Mouse (Mus musculus) testis, postnatal 14 days (tissue): ENCODE data around the gene Dio3.

Experiments
- DNase-seq: peaks from one replicate; pipeline ENCODE4 v3.0.0; 2021; ENCODE audit warnings: low spot score

Dio3 gene

GRCm38 (mm10) chr12:110278853-110279252 is at the start of gene Dio3:
Gene Dio3 (plus strand): TSS chr12:110279068.
- DNase-seq = peak; percentile 15

DNA sequence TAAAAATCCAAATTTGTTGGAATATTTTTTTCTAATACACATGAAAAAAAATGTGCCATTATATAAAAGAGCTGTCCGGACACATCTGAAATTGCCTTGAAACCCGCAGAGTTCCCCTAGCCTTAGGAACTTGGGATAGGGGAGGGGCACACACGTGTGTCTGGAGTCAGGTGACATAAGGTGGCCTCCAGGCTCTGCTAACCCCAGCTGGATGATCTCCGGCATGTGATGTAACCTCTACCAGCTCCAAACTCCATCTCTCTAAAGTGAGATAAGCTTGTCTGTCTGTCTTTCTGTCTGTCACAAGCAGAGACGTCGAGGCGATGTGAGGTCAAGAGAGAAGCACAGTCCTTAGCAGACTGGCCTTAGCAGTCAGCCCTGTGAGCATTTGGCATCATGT is 48.6 kb upstream of the Dio3 start:
- no peak for DNase-seq

GRCm38 (mm10) chr12:110230767-110231166 is 48.1 kb upstream of the Dio3 start:
- DNase-seq = no peak

- no peak for DNase-seq
Observed at GRCm38 (mm10) chr12:110231709-110232600, 46.9 kb upstream of the Dio3 start.

DNA sequence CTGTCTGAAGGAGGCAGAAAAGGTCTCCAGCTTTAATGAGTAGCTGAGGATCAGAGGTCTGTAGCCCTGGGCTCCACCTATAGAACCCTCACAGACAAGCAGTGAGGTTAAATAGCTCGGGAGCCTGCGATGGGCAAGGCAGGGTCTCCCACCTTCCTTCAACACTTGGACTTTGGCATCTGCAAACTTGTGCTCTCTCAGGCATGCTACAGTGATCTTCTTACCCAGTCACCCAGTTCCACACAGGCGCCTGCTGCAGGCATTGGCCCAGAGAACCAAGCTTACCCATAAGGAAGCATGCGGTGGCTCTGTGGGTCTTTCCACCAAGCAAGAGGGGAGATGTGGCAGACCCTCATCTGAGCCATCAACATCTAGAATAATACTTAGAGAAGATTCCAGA is 43.0 kb upstream of the Dio3 start:
- no peak for DNase-seq

GRCm38 (mm10) chr12:110237046-110237445 is 41.8 kb upstream of the Dio3 start:
- DNase-seq = no peak

- peak; percentile 32 for DNase-seq
Observed at GRCm38 (mm10) chr12:110239358-110239757, 39.5 kb upstream of the Dio3 start.

GRCm38 (mm10) chr12:110244581-110244980 is 34.3 kb upstream of the Dio3 start:
- DNase-seq = no peak

DNA sequence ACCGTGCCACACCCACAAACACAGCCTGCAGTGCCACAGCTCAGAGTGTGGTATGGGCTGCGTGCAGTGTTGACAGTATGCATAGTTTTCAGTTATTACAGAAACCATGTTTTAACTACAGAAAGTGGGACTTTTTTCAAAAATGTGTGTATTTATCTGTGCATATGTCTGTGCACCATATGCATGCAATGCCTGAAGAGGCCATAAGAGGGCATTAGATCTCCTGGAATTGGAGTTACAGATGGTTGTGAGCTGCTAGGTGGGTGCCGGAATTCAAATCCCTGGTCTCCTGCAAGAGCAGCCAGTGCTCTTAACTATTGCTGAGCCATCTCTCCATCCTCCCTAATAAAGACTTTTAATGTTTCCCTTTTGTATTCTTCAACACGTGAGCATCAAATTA is 33.4 kb upstream of the Dio3 start:
- no peak for DNase-seq

DNA sequence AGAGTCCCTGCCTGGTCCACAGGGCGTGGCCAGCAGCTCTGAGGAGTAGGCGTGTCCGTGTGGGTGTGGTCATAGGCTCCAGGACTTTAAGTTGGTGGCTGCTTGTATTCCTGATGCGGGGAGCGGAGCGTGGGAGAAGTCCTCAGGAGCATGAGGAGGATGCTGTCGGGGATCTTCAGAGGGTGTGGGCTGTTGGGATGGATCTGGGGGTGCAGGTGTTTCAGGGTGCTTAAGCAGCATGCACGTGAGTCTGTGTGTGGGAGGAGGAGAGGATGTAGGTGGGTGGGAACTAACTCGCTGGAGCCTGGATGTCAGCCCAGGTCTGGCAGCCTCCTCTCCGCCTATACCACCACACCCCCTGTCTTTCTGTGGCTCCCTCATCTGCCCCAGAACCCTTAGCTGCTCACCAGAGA is 26.7 kb upstream of the Dio3 start:
- no peak for DNase-seq

DNA sequence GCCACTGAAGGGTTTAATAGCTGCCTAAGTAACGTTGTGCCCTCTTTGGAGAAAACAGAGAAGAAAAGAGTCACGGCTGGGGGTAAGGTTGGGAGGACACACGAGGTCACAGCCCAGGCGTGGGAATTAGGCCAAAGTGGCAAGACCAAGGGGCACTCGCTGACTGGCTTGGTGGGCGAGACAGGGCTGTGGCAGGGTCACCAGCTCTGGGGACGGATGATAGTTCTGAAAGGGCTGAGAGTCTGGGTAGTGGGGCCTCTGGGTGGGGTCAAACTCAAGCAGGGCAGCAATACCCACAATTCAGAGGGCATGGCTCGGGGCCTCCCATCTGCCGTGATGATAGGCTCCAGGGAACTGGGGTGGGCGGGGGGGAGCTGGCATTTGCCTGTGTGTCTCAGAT is 23.1 kb upstream of the Dio3 start:
- no peak for DNase-seq

- no peak for DNase-seq
Observed at GRCm38 (mm10) chr12:110256478-110257220, 22.2 kb upstream of the Dio3 start.

- DNase-seq = no peak
Observed at GRCm38 (mm10) chr12:110268226-110268625, 10.6 kb upstream of the Dio3 start.

DNA sequence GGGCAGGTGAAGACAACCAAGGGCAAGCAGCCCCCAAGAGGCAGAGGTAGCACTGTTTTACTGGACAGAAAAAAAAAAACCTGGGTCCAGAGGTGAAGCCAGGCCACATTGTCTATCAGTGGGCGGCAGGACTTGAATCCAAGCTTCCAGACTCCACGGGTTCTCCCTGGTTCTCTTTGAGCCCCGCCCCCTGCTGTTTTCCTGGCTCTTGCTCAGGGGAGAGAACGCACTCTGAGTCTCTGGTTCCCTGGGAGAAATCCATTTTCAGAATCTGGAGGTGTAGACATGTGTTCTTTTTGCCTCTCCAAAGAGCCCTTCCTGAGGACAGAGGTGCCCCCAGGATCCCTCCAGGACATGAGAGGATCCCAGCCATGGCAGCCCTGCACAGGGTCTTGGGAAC is 9.2 kb upstream of the Dio3 start:
- DNase-seq = no peak

DNA sequence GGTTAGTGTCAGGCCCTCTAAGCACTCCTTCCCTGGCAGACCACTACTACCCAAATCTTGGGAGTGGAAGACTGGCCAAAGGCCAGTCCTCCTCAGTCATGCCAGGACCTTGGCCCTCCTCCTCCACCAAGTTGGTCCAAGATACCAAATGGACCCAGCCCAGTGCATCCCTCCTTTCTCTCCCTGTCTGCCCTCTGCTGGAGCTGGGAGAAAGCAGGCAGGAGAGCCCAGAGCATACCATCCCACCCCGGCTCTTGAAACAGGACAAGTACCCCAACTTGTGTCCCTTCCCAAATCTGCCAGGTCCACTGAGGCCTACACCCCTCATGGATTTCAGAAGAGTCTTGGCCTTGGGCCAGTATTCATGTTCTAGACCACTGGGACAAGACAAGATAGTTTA is 2.8 kb upstream of the Dio3 start:
- no peak for DNase-seq

DNA sequence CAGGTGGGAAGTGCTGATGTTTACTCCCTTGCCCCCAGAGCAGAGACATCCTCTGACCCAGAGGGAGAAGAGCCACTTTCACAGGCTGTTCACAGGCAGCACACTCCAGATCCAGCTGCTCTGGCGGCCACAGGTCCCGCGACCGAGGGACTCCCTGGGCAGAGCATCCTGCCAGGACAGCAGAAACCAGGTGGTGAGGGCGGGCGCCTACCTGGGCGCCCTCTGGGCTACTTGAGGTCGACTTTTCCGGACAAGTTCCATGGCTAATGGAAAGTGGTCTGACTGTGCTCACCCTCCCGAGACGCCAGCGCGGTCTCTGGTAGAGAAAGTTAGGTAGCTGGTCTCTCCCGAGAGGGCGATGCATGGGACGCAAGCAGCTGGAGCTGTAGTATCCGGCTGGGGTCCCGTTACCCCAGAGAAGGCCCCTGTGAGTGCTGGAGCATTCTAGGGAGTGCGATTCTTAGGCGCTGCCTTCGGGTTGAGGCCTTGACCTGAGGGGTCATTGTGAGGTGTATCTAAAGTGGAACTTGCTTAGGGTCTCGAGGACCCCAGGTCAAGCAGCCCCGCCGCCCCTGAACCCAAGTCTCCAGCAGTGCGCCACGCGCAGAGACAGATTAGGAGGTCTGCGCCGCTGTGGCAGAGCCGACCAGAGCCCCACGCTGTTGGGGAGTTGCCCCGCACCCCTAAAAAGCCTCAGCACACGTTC is 1.5 kb upstream of the Dio3 start:
- DNase-seq = no peak

- no peak for DNase-seq
Observed at GRCm38 (mm10) chr12:110277965-110278307, 932 bp upstream of the Dio3 start.

GRCm38 (mm10) chr12:110280373-110280772 is 1.5 kb downstream of the Dio3 start:
- DNase-seq = no peak

DNA sequence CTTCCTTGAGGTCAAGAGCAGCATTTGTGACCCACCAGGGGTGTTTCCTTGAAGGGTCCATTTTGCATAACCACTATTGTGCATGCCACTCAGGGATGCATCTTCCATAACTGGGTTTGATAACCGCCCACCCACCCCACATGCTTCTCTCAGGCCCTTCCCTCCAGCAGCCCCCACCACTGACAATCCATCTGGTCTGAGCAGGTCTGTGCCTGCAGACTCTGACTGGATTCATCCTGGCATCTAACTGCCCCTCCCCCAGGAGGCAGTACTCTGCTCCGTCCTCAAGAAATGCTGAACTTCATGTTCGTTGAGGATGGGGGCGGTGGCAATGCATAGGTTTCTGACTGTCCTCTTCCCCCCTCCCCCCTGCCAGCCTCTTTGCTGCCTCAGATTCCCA is 4.9 kb downstream of the Dio3 start:
- no peak for DNase-seq

- DNase-seq = no peak
Observed at GRCm38 (mm10) chr12:110292816-110293215, 13.9 kb downstream of the Dio3 start.

DNA sequence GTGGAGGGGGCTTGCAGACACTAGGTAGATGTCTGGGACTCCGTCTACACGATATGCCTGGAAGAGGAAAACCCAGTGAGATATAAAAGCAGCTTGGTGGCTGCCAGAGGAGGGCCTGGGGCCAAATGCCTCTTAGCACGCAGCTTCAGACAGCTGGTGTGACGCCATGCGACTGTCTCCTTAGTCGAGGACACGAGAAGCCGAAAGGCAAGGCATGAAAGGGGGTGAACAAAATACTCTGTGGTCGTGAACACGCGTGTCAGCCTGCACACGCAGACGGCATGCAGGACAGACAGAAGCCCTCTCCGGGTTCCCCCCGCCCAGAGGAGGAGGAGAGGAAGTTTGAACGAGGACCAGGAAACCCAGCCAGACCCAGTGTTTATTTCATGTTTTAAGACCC is 16.0 kb downstream of the Dio3 start:
- DNase-seq = no peak

DNA sequence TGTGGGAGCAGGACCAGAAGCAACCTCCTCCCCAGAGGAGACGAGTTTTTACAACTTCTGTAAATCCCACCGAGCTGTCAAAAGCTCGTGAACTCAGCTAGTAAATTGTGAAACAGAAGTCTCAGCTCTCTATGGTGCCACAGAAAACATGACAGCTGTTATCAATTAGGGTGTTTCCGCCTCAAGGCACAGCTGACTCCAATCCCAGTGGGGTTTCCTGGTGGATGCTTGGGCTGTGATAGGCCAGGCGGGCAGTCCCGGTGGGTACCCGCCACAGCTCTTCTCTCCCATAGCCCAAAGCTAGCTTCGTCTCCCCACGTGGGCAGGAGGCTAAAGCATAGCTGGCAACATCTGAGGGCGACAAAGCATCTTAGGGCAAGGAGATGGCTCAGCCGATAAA is 19.8 kb downstream of the Dio3 start:
- DNase-seq = no peak

- DNase-seq = no peak
Observed at GRCm38 (mm10) chr12:110319696-110320095, 40.8 kb downstream of the Dio3 start.
